Mouse (Mus musculus): ENCODE results near the gene Cbr3. TPM values are rescaled to one million over a fixed set of nuclear protein-coding genes. Genes with fewer than 3 reads are reported as not detected.
"Not testable (repeated sequence)": the region's sequence is repeated elsewhere in the genome, so short reads cannot be mapped to it uniquely, and the experiment has no call there.

Gene Cbr3
- polyA plus RNA-seq, 1 experiment from 2014 or later: 0.63 TPM

- Histone ChIP-seq H3K9me3 (replicated peaks; ENCODE audit: control insufficient read depth, low read length) (no peaks in the 10 kb centered on the region), H3K27ac (ENCODE audit: low read depth, low read length) (no peak overlapping the region), H3K4me1 (ENCODE audit: control insufficient read depth, insufficient read depth, low read length) (peaks cover 6% of the 10 kb centered on the region), H3K4me3 (ENCODE audit: low read depth, low read length) (no peak overlapping the region), H3K4me2 (ENCODE audit: low read length) (no peak overlapping the region), H3K9ac (ENCODE audit: low read length) (no peak overlapping the region), H3K36me3 (ENCODE audit: control insufficient read depth, insufficient read depth, low read length) (no peaks in the 10 kb centered on the region), H3K27me3 (replicated peaks; ENCODE audit: control insufficient read depth, insufficient read depth, low read length) (peaks cover 28% of the 10 kb centered on the region)
- 45% methylated on average over 9 of the region's 9 CpGs for WGBS
- ATAC-seq (no peak), DNase-seq (ENCODE audit: low spot score) (no peak)
Measured at GRCm38 (mm10) chr16:93679165-93679564, 3.9 kb upstream of the Cbr3 start.

GRCm38 (mm10) chr16:93682156-93682688 lies 793 bp upstream of the Cbr3 start:
- H3K9me3 ChIP-seq (replicated peaks; ENCODE audit: control insufficient read depth, low read length): no peaks in the 10 kb centered on the region
- H3K4me2 ChIP-seq (ENCODE audit: low read length): peak overlapping the region; percentile 70
- H3K4me1 ChIP-seq (ENCODE audit: control insufficient read depth, insufficient read depth, low read length): peaks cover 6% of the 10 kb centered on the region
- 27% methylated on average over 13 of the region's 13 CpGs for WGBS
- DNase-seq (ENCODE audit: low spot score): no peak
- H3K4me3 ChIP-seq (ENCODE audit: low read depth, low read length): 0 out of 2 replicates have a peak overlapping the region, but pooled peaks have one; percentile 38
- no peak for ATAC-seq
- H3K27ac ChIP-seq (ENCODE audit: low read depth, low read length): no peak overlapping the region
- H3K9ac ChIP-seq (ENCODE audit: low read length): no peak overlapping the region
- peaks cover 40% of the 10 kb centered on the region for H3K27me3 ChIP-seq (replicated peaks; ENCODE audit: control insufficient read depth, insufficient read depth, low read length)
- H3K36me3 ChIP-seq (ENCODE audit: control insufficient read depth, insufficient read depth, low read length): no peaks in the 10 kb centered on the region

- Histone ChIP-seq H3K27ac (ENCODE audit: low read depth, low read length) (no peak overlapping the region), H3K4me1 (ENCODE audit: control insufficient read depth, insufficient read depth, low read length) (peaks cover 6% of the 10 kb centered on the region), H3K4me2 (ENCODE audit: low read length) (peak overlapping the region; percentile 70), H3K9ac (ENCODE audit: low read length) (peak overlapping the region; percentile 51), H3K36me3 (ENCODE audit: control insufficient read depth, insufficient read depth, low read length) (no peaks in the 10 kb centered on the region), H3K9me3 (replicated peaks; ENCODE audit: control insufficient read depth, low read length) (no peaks in the 10 kb centered on the region), H3K4me3 (ENCODE audit: low read depth, low read length) (peak overlapping the region; percentile 38), H3K27me3 (replicated peaks; ENCODE audit: control insufficient read depth, insufficient read depth, low read length) (peaks cover 40% of the 10 kb centered on the region)
- peak; percentile 36 for DNase-seq (ENCODE audit: low spot score)
- ATAC-seq: peak; percentile 37; the same call in 1 of the 2 replicates
- WGBS: under 1% methylated on average over 53 of the region's 53 CpGs
Measured at GRCm38 (mm10) chr16:93683508-93684236, 657 bp downstream of the Cbr3 start.

GRCm38 (mm10) chr16:93684441-93684840 lies 1.4 kb downstream of the Cbr3 start:
- Histone ChIP-seq H3K27ac (ENCODE audit: low read depth, low read length) (no peak overlapping the region), H3K4me3 (ENCODE audit: low read depth, low read length) (no peak overlapping the region), H3K4me2 (ENCODE audit: low read length) (peak overlapping the region; percentile 70; the same call in 1 of the 2 replicates), H3K27me3 (replicated peaks; ENCODE audit: control insufficient read depth, insufficient read depth, low read length) (peaks cover 40% of the 10 kb centered on the region), H3K9ac (ENCODE audit: low read length) (no peak overlapping the region), H3K9me3 (replicated peaks; ENCODE audit: control insufficient read depth, low read length) (no peaks in the 10 kb centered on the region), H3K4me1 (ENCODE audit: control insufficient read depth, insufficient read depth, low read length) (peaks cover 6% of the 10 kb centered on the region), H3K36me3 (ENCODE audit: control insufficient read depth, insufficient read depth, low read length) (no peaks in the 10 kb centered on the region)
- WGBS: 40% methylated on average over 7 of the region's 7 CpGs
- ATAC-seq (no peak), DNase-seq (ENCODE audit: low spot score) (no peak)

GRCm38 (mm10) chr16:93685783-93686182 lies 2.8 kb downstream of the Cbr3 start:
- not testable (repeated sequence) for ATAC-seq; H3K36me3 ChIP-seq (ENCODE audit: control insufficient read depth, insufficient read depth, low read length); H3K4me2 ChIP-seq (ENCODE audit: low read length); H3K4me3 ChIP-seq (ENCODE audit: low read depth, low read length); DNase-seq (ENCODE audit: low spot score); H3K9me3 ChIP-seq (replicated peaks; ENCODE audit: control insufficient read depth, low read length); H3K27ac ChIP-seq (ENCODE audit: low read depth, low read length); H3K4me1 ChIP-seq (ENCODE audit: control insufficient read depth, insufficient read depth, low read length); H3K9ac ChIP-seq (ENCODE audit: low read length)
- 86% methylated on average over 3 of the region's 3 CpGs for WGBS
- peaks cover 40% of the 10 kb centered on the region for H3K27me3 ChIP-seq (replicated peaks; ENCODE audit: control insufficient read depth, insufficient read depth, low read length)

GRCm38 (mm10) chr16:93686421-93686820 lies 3.4 kb downstream of the Cbr3 start:
- no peak for ATAC-seq
- Histone ChIP-seq H3K4me3 (ENCODE audit: low read depth, low read length) (no peak overlapping the region), H3K36me3 (ENCODE audit: control insufficient read depth, insufficient read depth, low read length) (no peaks in the 10 kb centered on the region), H3K4me1 (ENCODE audit: control insufficient read depth, insufficient read depth, low read length) (peaks cover 6% of the 10 kb centered on the region), H3K9me3 (replicated peaks; ENCODE audit: control insufficient read depth, low read length) (no peaks in the 10 kb centered on the region), H3K4me2 (ENCODE audit: low read length) (no peak overlapping the region), H3K9ac (ENCODE audit: low read length) (no peak overlapping the region), H3K27me3 (replicated peaks; ENCODE audit: control insufficient read depth, insufficient read depth, low read length) (peaks cover 37% of the 10 kb centered on the region), H3K27ac (ENCODE audit: low read depth, low read length) (no peak overlapping the region)
- WGBS: 74% methylated on average over 5 of the region's 7 CpGs
- no peak for DNase-seq (ENCODE audit: low spot score)

- Histone ChIP-seq H3K4me1 (ENCODE audit: control insufficient read depth, insufficient read depth, low read length) (peaks cover 6% of the 10 kb centered on the region), H3K27me3 (replicated peaks; ENCODE audit: control insufficient read depth, insufficient read depth, low read length) (peaks cover 32% of the 10 kb centered on the region), H3K36me3 (ENCODE audit: control insufficient read depth, insufficient read depth, low read length) (no peaks in the 10 kb centered on the region), H3K4me3 (ENCODE audit: low read depth, low read length) (no peak overlapping the region), H3K4me2 (ENCODE audit: low read length) (no peak overlapping the region), H3K27ac (ENCODE audit: low read depth, low read length) (no peak overlapping the region), H3K9ac (ENCODE audit: low read length) (no peak overlapping the region), H3K9me3 (replicated peaks; ENCODE audit: control insufficient read depth, low read length) (no peaks in the 10 kb centered on the region)
- ATAC-seq: no peak
- 47% methylated on average over 5 of the region's 5 CpGs for WGBS
- DNase-seq (ENCODE audit: low spot score): peak; percentile 71
Measured at GRCm38 (mm10) chr16:93686945-93687344, 3.9 kb downstream of the Cbr3 start.

- Histone ChIP-seq H3K36me3 (ENCODE audit: control insufficient read depth, insufficient read depth, low read length) (no peaks in the 10 kb centered on the region), H3K27me3 (replicated peaks; ENCODE audit: control insufficient read depth, insufficient read depth, low read length) (no peaks in the 10 kb centered on the region), H3K9me3 (replicated peaks; ENCODE audit: control insufficient read depth, low read length) (no peaks in the 10 kb centered on the region), H3K4me1 (ENCODE audit: control insufficient read depth, insufficient read depth, low read length) (no peaks in the 10 kb centered on the region), H3K4me2 (ENCODE audit: low read length) (no peak overlapping the region), H3K9ac (ENCODE audit: low read length) (no peak overlapping the region), H3K27ac (ENCODE audit: low read depth, low read length) (no peak overlapping the region), H3K4me3 (ENCODE audit: low read depth, low read length) (no peak overlapping the region)
- WGBS: 87% methylated on average over 6 of the region's 6 CpGs
- ATAC-seq (no peak), DNase-seq (ENCODE audit: low spot score) (no peak)
Measured at GRCm38 (mm10) chr16:93691206-93691841, 8.3 kb downstream of the Cbr3 start.

- no peaks in the 10 kb centered on the region for H3K4me1 ChIP-seq (ENCODE audit: control insufficient read depth, insufficient read depth, low read length)
- no peak for ATAC-seq
Measured at GRCm38 (mm10) chr16:93692744-93693143, 9.7 kb downstream of the Cbr3 start.

More at GRCm38 (mm10) chr16:93692744-93693143, 9.7 kb downstream of the Cbr3 start:
- no peak for DNase-seq (ENCODE audit: low spot score)
- no peak overlapping the region for H3K9ac ChIP-seq (ENCODE audit: low read length)
- no peaks in the 10 kb centered on the region for H3K9me3 ChIP-seq (replicated peaks; ENCODE audit: control insufficient read depth, low read length)
- H3K36me3 ChIP-seq (ENCODE audit: control insufficient read depth, insufficient read depth, low read length): no peaks in the 10 kb centered on the region
- H3K4me3 ChIP-seq (ENCODE audit: low read depth, low read length): no peak overlapping the region
- no peak overlapping the region for H3K4me2 ChIP-seq (ENCODE audit: low read length)
- 81% methylated on average over 2 of the region's 2 CpGs for WGBS
- H3K27me3 ChIP-seq (replicated peaks; ENCODE audit: control insufficient read depth, insufficient read depth, low read length): no peaks in the 10 kb centered on the region
- no peak overlapping the region for H3K27ac ChIP-seq (ENCODE audit: low read depth, low read length)

Measured in forebrain, embryonic 14.5 days (tissue).